Mouse (Mus musculus): Measurements from ENCODE around the gene Zkscan16. TPM values are rescaled to one million over a fixed set of nuclear protein-coding genes. Genes with fewer than 3 reads are reported as not detected.

Gene Zkscan16
- total and polyA plus RNA-seq, 3 experiments = not detected

GRCm38 (mm10) chr4:58912629-58913335, 30.6 kb upstream of the Zkscan16 start, which contains the start of gene Ecpas:
TSS of gene Ecpas (minus strand) at chr4:58912749.
- H3K4me1 ChIP-seq (ENCODE audit: control insufficient read depth in 1 of 2, insufficient read depth in 2 of 2, low read length in 2 of 2) = peaks cover 17 to 29% of the 10 kb centered on the region in 2 experiments
- no peaks in the 10 kb centered on the region for H3K27me3 ChIP-seq (ENCODE audit: control insufficient read depth in 1 of 2, insufficient read depth in 2 of 2, low read length in 2 of 2)
- peaks cover 46% of the 10 kb centered on the region for H3K79me2 ChIP-seq (ENCODE audit: control insufficient read depth, insufficient read depth, low read length, poor library complexity)
- peak within 1 kb of the TSS; percentile 93 for H3K27ac ChIP-seq (ENCODE audit: control insufficient read depth, low read depth, low read length)
- TF ChIP-seq E2F4 (IDR thresholded peaks at IDR 0.05; ENCODE audit: borderline replicate concordance, low read depth, low read length) (peak; percentile 48; the same call in 1 of the 2 replicates), UBTF (IDR thresholded peaks at IDR 0.05; ENCODE audit: borderline replicate concordance, insufficient read depth, low read depth, low read length) (0 out of 2 replicates have a peak, but pooled peaks have one; percentile 84), NRF1 (IDR thresholded peaks at IDR 0.05; ENCODE audit: insufficient read depth, low read depth, low read length, poor library complexity, severe bottlenecking) (0 out of 2 replicates have a peak, but pooled peaks have one; percentile 5), ZNF384 (IDR thresholded peaks at IDR 0.05; ENCODE audit: low read depth, low read length) (0 out of 2 replicates have a peak, but pooled peaks have one; percentile 25), NELFE (IDR thresholded peaks at IDR 0.05; ENCODE audit: low read depth, low read length) (peak; percentile 80), EP300 (IDR thresholded peaks at IDR 0.05; ENCODE audit: low read depth in 1 of 2, low read length in 2 of 2) (peak in 1 of 2 experiments; percentile 56; a peak in 3 of 4 replicates), ELF1 (IDR thresholded peaks at IDR 0.05; ENCODE audit: low read depth, low read length) (peak; percentile 53; the same call in 1 of the 2 replicates), MAZ (IDR thresholded peaks at IDR 0.05; ENCODE audit: low read depth, low read length) (peak; percentile 29; the same call in 1 of the 2 replicates), TBP (IDR thresholded peaks at IDR 0.05; ENCODE audit: low read depth, low read length) (peak; percentile 70), POLR2A (IDR thresholded peaks at IDR 0.05; ENCODE audit: control insufficient read depth in 1 of 2, insufficient read depth in 1 of 2, low read depth in 1 of 2, low read length in 2 of 2, poor library complexity in 1 of 2) (peak in 1 of 2 experiments; percentile 87; a peak in 2 of 4 replicates), CTCF (IDR thresholded peaks at IDR 0.05 in 2 of 3, conservative IDR thresholded peaks at IDR 0.05 in 1 of 3; ENCODE audit: control insufficient read depth in 1 of 3, insufficient read depth in 1 of 3, low read depth in 2 of 3, low read length in 3 of 3, poor library complexity in 1 of 3, severe bottlenecking in 1 of 3) (no peak), ZKSCAN1 (IDR thresholded peaks at IDR 0.05; ENCODE audit: low read depth, low read length) (no peak), CHD1 (IDR thresholded peaks at IDR 0.05; ENCODE audit: low read depth, low read length) (0 out of 2 replicates have a peak, but pooled peaks have one; percentile 89), KAT2A (conservative IDR thresholded peaks at IDR 0.05; ENCODE audit: low read depth, low read length) (no peak), MYC (IDR thresholded peaks at IDR 0.05; ENCODE audit: low read depth, low read length) (peak; percentile 79; the same call in 1 of the 2 replicates), ZMIZ1 (IDR thresholded peaks at IDR 0.05; ENCODE audit: low read depth, low read length) (peak; percentile 56; the same call in 1 of the 2 replicates), CHD2 (IDR thresholded peaks at IDR 0.05; ENCODE audit: low read length) (no peak), RCOR1 (IDR thresholded peaks at IDR 0.05; ENCODE audit: low read depth, low read length) (0 out of 2 replicates have a peak, but pooled peaks have one; percentile 11), TCF12 (IDR thresholded peaks at IDR 0.05; ENCODE audit: low read depth, low read length) (0 out of 2 replicates have a peak, but pooled peaks have one; percentile 22), HCFC1 (IDR thresholded peaks at IDR 0.05; ENCODE audit: low read depth, low read length) (no peak; the same call in 1 of the 2 replicates), GATA1 (IDR thresholded peaks at IDR 0.05; ENCODE audit: low read depth, low read length) (no peak; the same call in 1 of the 2 replicates), POLR2AphosphoS2 (IDR thresholded peaks at IDR 0.05; ENCODE audit: low read length) (peak; percentile 77)
- peaks cover 0 to 42% of the 10 kb centered on the region in 2 experiments; a peak in 2 of 4 replicates for H3K36me3 ChIP-seq (ENCODE audit: control insufficient read depth in 1 of 2, insufficient read depth in 2 of 2, low read length in 2 of 2)
- peak; percentile 90 for DNase-seq (ENCODE audit: low read depth, low spot score)
- peak within 1 kb of the TSS; percentile 97 to 98 for H3K4me3 ChIP-seq (ENCODE audit: control insufficient read depth in 1 of 2, insufficient read depth in 1 of 2, low read depth in 2 of 2, low read length in 2 of 2)
- H3K9me3 ChIP-seq (replicated peaks; ENCODE audit: insufficient read depth, low read length) = no peaks in the 10 kb centered on the region
- H3K9ac ChIP-seq (ENCODE audit: control insufficient read depth, low read depth, low read length, poor library complexity, severe bottlenecking) = peak within 1 kb of the TSS; percentile 89

Measured in MEL (cell line).